Comparison of ENCODE assay signal across 18 mouse cellular contexts in genomic region chr12:71904926-71905325, GRCm38 (mm10).
A peak's percentile ranks its signal among the peaks of the same experiment; 100 is the strongest.
DNase-seq lines count a peak whose midpoint lies in the region; ATAC-seq and TF ChIP-seq lines count a peak whose summit lies in the region.
"Had no signal": no experiment of that assay in that cellular context is flagged by ENCODE, and none has a peak within 500 bp of the region (broad histone marks: within the 10 kb centered on the region; RNA-seq: fewer than 3 reads in every experiment).

No protein-coding gene starts in this region.

- H3K27me3 ChIP-seq in heart, postnatal 0 days (ENCODE audit: control insufficient read depth, insufficient read depth, low read length): no peaks in the 10 kb centered on the region
- H3K27me3 ChIP-seq in lung, embryonic 15.5 days: no peaks in the 10 kb centered on the region
- H3K27me3 ChIP-seq in stomach, postnatal 0 days (ENCODE audit: control insufficient read depth, insufficient read depth, low read length): no peaks in the 10 kb centered on the region
- H3K27me3 ChIP-seq: forebrain, embryonic 12.5 days; liver, embryonic 13.5 days; neural tube, embryonic 12.5 days had no signal

- TF ChIP-seq EP300 in heart, postnatal 0 days (IDR thresholded peaks at IDR 0.05; ENCODE audit: low read depth): no peak
- no peak for TF ChIP-seq EP300 in stomach, postnatal 0 days (optimal IDR thresholded peaks at IDR 0.05)

- no peaks in the 10 kb centered on the region for H3K9me3 ChIP-seq in heart, postnatal 0 days (replicated peaks; ENCODE audit: control insufficient read depth, low read length)
- no peaks in the 10 kb centered on the region for H3K9me3 ChIP-seq in lung, embryonic 15.5 days
- no peaks in the 10 kb centered on the region for H3K9me3 ChIP-seq in stomach, postnatal 0 days (ENCODE audit: control insufficient read depth, low read length)
- H3K9me3 ChIP-seq: liver, embryonic 13.5 days; neural tube, embryonic 12.5 days had no signal

- 82% methylated on average over 4 of the region's 4 CpGs for WGBS in heart, postnatal 0 days
- 80% methylated on average over 4 of the region's 4 CpGs for WGBS in lung, embryonic 15.5 days
- 85% methylated on average over 4 of the region's 4 CpGs for WGBS in stomach, postnatal 0 days

- peaks cover 21% of the 10 kb centered on the region for H3K36me3 ChIP-seq in heart, postnatal 0 days (replicated peaks; ENCODE audit: control insufficient read depth, insufficient read depth, low read length)
- H3K36me3 ChIP-seq in lung, embryonic 15.5 days: peaks cover 12% of the 10 kb centered on the region; the same call in 1 of the 2 replicates
- H3K36me3 ChIP-seq in stomach, postnatal 0 days (ENCODE audit: control insufficient read depth, insufficient read depth, low read length): peaks cover 6% of the 10 kb centered on the region

- H3K4me3 ChIP-seq in heart, postnatal 0 days (ENCODE audit: low read depth, low read length): no peak overlapping the region
- no peak overlapping the region for H3K4me3 ChIP-seq in lung, embryonic 15.5 days
- H3K4me3 ChIP-seq in stomach, postnatal 0 days (ENCODE audit: low read depth, low read length): no peak overlapping the region
- H3K4me3 ChIP-seq: forebrain, embryonic 12.5 days; liver, embryonic 13.5 days; neural tube, embryonic 12.5 days had no signal

- no peak overlapping the region for H3K4me2 ChIP-seq in heart, postnatal 0 days (ENCODE audit: low read depth, low read length)
- H3K4me2 ChIP-seq in lung, embryonic 15.5 days: no peak overlapping the region
- H3K4me2 ChIP-seq in stomach, postnatal 0 days (replicated peaks; ENCODE audit: low read depth): no peak overlapping the region
- H3K4me2 ChIP-seq: forebrain, embryonic 12.5 days; midbrain, embryonic 11.5 days; neural tube, embryonic 12.5 days had no signal

- DNase-seq in cerebellum, postnatal 25 days: peak; percentile 44 to 66
- DNase-seq in cerebellum, adult 11-12 months: no peak
- no peak for DNase-seq in heart, postnatal 0 days (ENCODE audit: low spot score)
- DNase-seq in heart, postnatal 4 days: no peak
- DNase-seq in lung, postnatal 25 days (ENCODE audit: low spot score): no peak
- no peak for DNase-seq in stomach, postnatal 0 days (ENCODE audit: low spot score)
- DNase-seq: heart, postnatal 36 days; kidney, adult 18-20 months; kidney, postnatal 14 days; layer of hippocampus, adult 9-11 months; liver, embryonic 13.5 days; thymus, postnatal 36 days had no signal

- H3K9ac ChIP-seq in heart, postnatal 0 days (replicated peaks; ENCODE audit: low read depth, low read length): no peak overlapping the region
- no peak overlapping the region for H3K9ac ChIP-seq in lung, embryonic 15.5 days
- H3K9ac ChIP-seq in stomach, postnatal 0 days (ENCODE audit: low read length): no peak overlapping the region
- H3K9ac ChIP-seq: forebrain, embryonic 12.5 days; liver, embryonic 13.5 days; neural tube, embryonic 12.5 days had no signal

- peak overlapping the region; percentile 26; the same call in 1 of the 2 replicates for H3K27ac ChIP-seq in heart, postnatal 0 days (ENCODE audit: low read depth)
- H3K27ac ChIP-seq in lung, embryonic 15.5 days: 0 out of 2 replicates have a peak overlapping the region, but pooled peaks have one; percentile 80
- H3K27ac ChIP-seq in stomach, postnatal 0 days (replicated peaks): peak overlapping the region; percentile 70; the same call in 1 of the 2 replicates
- H3K27ac ChIP-seq: forebrain, embryonic 12.5 days; liver, embryonic 13.5 days; macrophage; neural tube, embryonic 12.5 days had no signal

- TF ChIP-seq CTCF in heart, postnatal 0 days (IDR thresholded peaks at IDR 0.05; ENCODE audit: low read depth): no peak
- no peak for TF ChIP-seq CTCF in stomach, postnatal 0 days (IDR thresholded peaks at IDR 0.05; ENCODE audit: low read depth)

- no peak for ATAC-seq in heart, postnatal 0 days (ENCODE audit: insufficient read depth, low read depth)
- no peak for ATAC-seq in lung, embryonic 15.5 days (ENCODE audit: borderline replicate concordance, extremely low read depth, low FRiP score, low TSS enrichment)
- no peak for ATAC-seq in stomach, postnatal 0 days (ENCODE audit: low FRiP score, low TSS enrichment)
- ATAC-seq: hindbrain, embryonic 16.5 days had no signal

- peaks cover 48% of the 10 kb centered on the region for H3K4me1 ChIP-seq in heart, postnatal 0 days (ENCODE audit: control insufficient read depth, insufficient read depth)
- H3K4me1 ChIP-seq in lung, embryonic 15.5 days: peaks cover 27% of the 10 kb centered on the region
- H3K4me1 ChIP-seq in stomach, postnatal 0 days (replicated peaks; ENCODE audit: control insufficient read depth, insufficient read depth): peaks cover 3% of the 10 kb centered on the region

Comparison
In these comparisons a context has a peak if more than half of its experiments do, and no peak if none do; other contexts are left out.
1. DNase-seq: peak in cerebellum, postnatal 25 days (2 of 2); none in cerebellum, adult 11-12 months (single experiment), heart, postnatal 0 days (single experiment), heart, postnatal 4 days (single experiment), lung, postnatal 25 days (single experiment) and stomach, postnatal 0 days (single experiment).
2. H3K27ac ChIP-seq: peak in every context shown above with its lines; median percentile 80 in lung, embryonic 15.5 days; 70 in stomach, postnatal 0 days; 26 in heart, postnatal 0 days.